Mouse (Mus musculus) bone marrow, adult 2 months (tissue): ENCODE data around the gene Inpp5e.

Experiments
- CTCF ChIP-seq: fragments of 200-500 bp; IDR thresholded peaks from 2 replicates; pipeline ENCODE4 v1.5.1; 2011; ENCODE audit warnings: low read length, control low read depth; ENCODE audit not compliant: control insufficient read depth, insufficient read depth
- POLR2A ChIP-seq: fragments of 200-500 bp; IDR thresholded peaks from 2 replicates; pipeline ENCODE4 v1.6.1; 2011; ENCODE audit warnings: low read depth, mild to moderate bottlenecking, control low read depth, low read length, borderline replicate concordance; ENCODE audit not compliant: control insufficient read depth

DNA sequence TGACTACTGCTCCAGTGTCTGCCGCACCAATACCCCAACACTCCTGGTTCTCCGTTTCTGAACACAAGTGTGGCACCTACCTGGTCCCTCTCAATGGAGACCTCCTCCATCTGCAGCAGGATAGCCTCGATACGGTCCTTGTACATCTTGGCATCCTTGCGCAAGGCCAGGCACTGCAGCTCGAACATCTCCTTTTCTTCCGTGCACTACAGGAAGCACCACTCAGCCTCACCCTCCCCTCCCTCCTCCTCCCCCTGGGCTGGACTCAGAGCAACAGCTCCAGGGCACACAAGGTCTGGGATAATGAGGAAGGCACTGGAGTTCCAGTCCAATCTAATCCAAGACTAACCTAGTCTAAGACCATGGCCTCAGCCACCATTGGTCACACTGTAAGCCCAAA lies 52.3 kb downstream of the Inpp5e start:
- no peak for TF ChIP-seq CTCF
- TF ChIP-seq POLR2A, result no peak
